Mouse (Mus musculus): ENCODE data around the gene Naif1. TPM values are rescaled to one million over a fixed set of nuclear protein-coding genes. Genes with fewer than 3 reads are reported as not detected.

The Naif1 gene
- polyA plus RNA-seq, 1 experiment from 2014 or later = 2.0 TPM

- H3K9ac ChIP-seq (ENCODE audit: low read depth, low read length) = no peak overlapping the region
- no peaks in the 10 kb centered on the region; the same call in 1 of the 2 replicates for H3K9me3 ChIP-seq (replicated peaks; ENCODE audit: control insufficient read depth, low read length)
- H3K27me3 ChIP-seq (ENCODE audit: control insufficient read depth, insufficient read depth, low read depth, low read length) = no peaks in the 10 kb centered on the region
- no peak overlapping the region for H3K4me2 ChIP-seq (ENCODE audit: low read depth, low read length)
- no peaks in the 10 kb centered on the region; the same call in 1 of the 2 replicates for H3K4me1 ChIP-seq (ENCODE audit: control insufficient read depth, low read depth, low read length)
- no peaks in the 10 kb centered on the region for H3K36me3 ChIP-seq (ENCODE audit: control insufficient read depth, insufficient read depth)
- no peak for ATAC-seq (ENCODE audit: low read depth)
- no peak overlapping the region for H3K4me3 ChIP-seq (ENCODE audit: low read depth, low read length)
- no peak overlapping the region for H3K27ac ChIP-seq (ENCODE audit: low read length)
- 53% methylated on average over 5 of the region's 5 CpGs for WGBS (ENCODE audit: insufficient replicate concordance)
These were observed 51.6 kb downstream of the Naif1 start for GRCm38 (mm10) chr2:32501754-32502324.

- 54% methylated on average over 12 of the region's 12 CpGs for whole genome bisulfite sequencing (ENCODE audit: insufficient replicate concordance)
These were observed 52.6 kb downstream of the Naif1 start for GRCm38 (mm10) chr2:32502843-32503242.

GRCm38 (mm10) chr2:32503588-32503987 lies 53.3 kb downstream of the Naif1 start:
- Histone ChIP-seq H3K9me3 (replicated peaks; ENCODE audit: control insufficient read depth, low read length) (no peaks in the 10 kb centered on the region; the same call in 1 of the 2 replicates), H3K4me1 (ENCODE audit: control insufficient read depth, low read depth, low read length) (no peaks in the 10 kb centered on the region; the same call in 1 of the 2 replicates), H3K4me2 (ENCODE audit: low read depth, low read length) (no peak overlapping the region), H3K27me3 (ENCODE audit: control insufficient read depth, insufficient read depth, low read depth, low read length) (no peaks in the 10 kb centered on the region), H3K4me3 (ENCODE audit: low read depth, low read length) (no peak overlapping the region), H3K27ac (ENCODE audit: low read length) (no peak overlapping the region), H3K9ac (ENCODE audit: low read depth, low read length) (no peak overlapping the region), H3K36me3 (ENCODE audit: control insufficient read depth, insufficient read depth) (no peaks in the 10 kb centered on the region)
- ATAC-seq (ENCODE audit: low read depth) = no peak
- 26% methylated on average over 3 of the region's 3 CpGs for WGBS (ENCODE audit: insufficient replicate concordance)

More at GRCm38 (mm10) chr2:32502843-32503242, 52.6 kb downstream of the Naif1 start:
- Histone ChIP-seq H3K4me1 (ENCODE audit: control insufficient read depth, low read depth, low read length) (no peaks in the 10 kb centered on the region; the same call in 1 of the 2 replicates), H3K27ac (ENCODE audit: low read length) (no peak overlapping the region), H3K9ac (ENCODE audit: low read depth, low read length) (no peak overlapping the region), H3K4me2 (ENCODE audit: low read depth, low read length) (no peak overlapping the region), H3K27me3 (ENCODE audit: control insufficient read depth, insufficient read depth, low read depth, low read length) (no peaks in the 10 kb centered on the region), H3K9me3 (replicated peaks; ENCODE audit: control insufficient read depth, low read length) (no peaks in the 10 kb centered on the region; the same call in 1 of the 2 replicates), H3K4me3 (ENCODE audit: low read depth, low read length) (no peak overlapping the region), H3K36me3 (ENCODE audit: control insufficient read depth, insufficient read depth) (no peaks in the 10 kb centered on the region)
- no peak for ATAC-seq (ENCODE audit: low read depth)

GRCm38 (mm10) chr2:32505536-32505935 lies 55.3 kb downstream of the Naif1 start:
- Histone ChIP-seq H3K27me3 (ENCODE audit: control insufficient read depth, insufficient read depth, low read depth, low read length) (no peaks in the 10 kb centered on the region), H3K4me3 (ENCODE audit: low read depth, low read length) (no peak overlapping the region), H3K4me1 (ENCODE audit: control insufficient read depth, low read depth, low read length) (no peaks in the 10 kb centered on the region; the same call in 1 of the 2 replicates), H3K36me3 (ENCODE audit: control insufficient read depth, insufficient read depth) (no peaks in the 10 kb centered on the region), H3K9ac (ENCODE audit: low read depth, low read length) (no peak overlapping the region), H3K27ac (ENCODE audit: low read length) (no peak overlapping the region), H3K9me3 (replicated peaks; ENCODE audit: control insufficient read depth, low read length) (no peaks in the 10 kb centered on the region; the same call in 1 of the 2 replicates), H3K4me2 (ENCODE audit: low read depth, low read length) (no peak overlapping the region)
- ATAC-seq (ENCODE audit: low read depth) = no peak
- 89% methylated on average over 2 of the region's 2 CpGs for WGBS (ENCODE audit: insufficient replicate concordance)

Other genes starting within 250 kb of the Naif1 start
- gene Pomt1, start 213.9 kb upstream of the Naif1 start, polyA plus RNA-seq (2015; fragmentation: Nextera tagmentation; extraction: Ambion mirVana) = 12.1 and 13.2 TPM in 2 replicates
- gene Uck1, start 190.3 kb upstream of the Naif1 start, polyA plus RNA-seq (2015; fragmentation: Nextera tagmentation; extraction: Ambion mirVana) = 27.9 and 28.5 TPM in 2 replicates
- gene Golga2, start 163.1 kb upstream of the Naif1 start, polyA plus RNA-seq (2015; fragmentation: Nextera tagmentation; extraction: Ambion mirVana) = 9.5 and 10.0 TPM in 2 replicates
- gene Swi5, start 162.4 kb upstream of the Naif1 start, polyA plus RNA-seq (2015; fragmentation: Nextera tagmentation; extraction: Ambion mirVana) = 134 and 157 TPM in 2 replicates
- gene Ciz1, start 98.1 kb upstream of the Naif1 start, polyA plus RNA-seq (2015; fragmentation: Nextera tagmentation; extraction: Ambion mirVana) = 15.1 and 18.8 TPM in 2 replicates
- 0.25 and 0.52 TPM in 2 replicates for gene Dnm1, start 97.1 kb upstream of the Naif1 start, polyA plus RNA-seq (2015; fragmentation: Nextera tagmentation; extraction: Ambion mirVana)
- gene 1110008P14Rik, start 68.5 kb upstream of the Naif1 start, polyA plus RNA-seq (2015; fragmentation: Nextera tagmentation; extraction: Ambion mirVana) = 20.2 and 21.6 TPM in 2 replicates
- gene Lcn2, start 62.2 kb upstream of the Naif1 start, polyA plus RNA-seq (2015; fragmentation: Nextera tagmentation; extraction: Ambion mirVana) = 212 and 273 TPM in 2 replicates
- gene Ptges2, start 54.6 kb upstream of the Naif1 start, polyA plus RNA-seq (2015; fragmentation: Nextera tagmentation; extraction: Ambion mirVana) = 9.4 and 11.0 TPM in 2 replicates
- 9.5 and 9.7 TPM in 2 replicates for gene Slc25a25, start 988 bp downstream of the Naif1 start, polyA plus RNA-seq (2015; fragmentation: Nextera tagmentation; extraction: Ambion mirVana)
- gene Fam102a, start 84.9 kb downstream of the Naif1 start, polyA plus RNA-seq (2015; fragmentation: Nextera tagmentation; extraction: Ambion mirVana) = 1.6 TPM in 2 replicates
- gene Dpm2, start 120.4 kb downstream of the Naif1 start, polyA plus RNA-seq (2015; fragmentation: Nextera tagmentation; extraction: Ambion mirVana) = 44.8 and 47.9 TPM in 2 replicates
- not detected in 2 replicates for gene Pip5kl1, start 124.3 kb downstream of the Naif1 start, polyA plus RNA-seq (2015; fragmentation: Nextera tagmentation; extraction: Ambion mirVana)
- gene 9430097D07Rik, start 125.2 kb downstream of the Naif1 start, polyA plus RNA-seq (2015; fragmentation: Nextera tagmentation; extraction: Ambion mirVana) = 0.06 TPM in 1 of 2 replicates, not detected in the other
- 6.0 and 7.4 TPM in 2 replicates for gene St6galnac4, start 136.6 kb downstream of the Naif1 start, polyA plus RNA-seq (2015; fragmentation: Nextera tagmentation; extraction: Ambion mirVana)
- gene St6galnac6, start 149.3 kb downstream of the Naif1 start, polyA plus RNA-seq (2015; fragmentation: Nextera tagmentation; extraction: Ambion mirVana) = 12.0 and 12.8 TPM in 2 replicates
- gene Ak1, start 171.3 kb downstream of the Naif1 start, polyA plus RNA-seq (2015; fragmentation: Nextera tagmentation; extraction: Ambion mirVana) = 3.4 and 7.9 TPM in 2 replicates
- gene Eng, start 196.1 kb downstream of the Naif1 start, polyA plus RNA-seq (2015; fragmentation: Nextera tagmentation; extraction: Ambion mirVana) = 25.9 and 29.3 TPM in 2 replicates

Data from liver, embryonic 16.5 days (tissue).